Mouse (Mus musculus): ENCODE results near the gene Plagl1.

DNA sequence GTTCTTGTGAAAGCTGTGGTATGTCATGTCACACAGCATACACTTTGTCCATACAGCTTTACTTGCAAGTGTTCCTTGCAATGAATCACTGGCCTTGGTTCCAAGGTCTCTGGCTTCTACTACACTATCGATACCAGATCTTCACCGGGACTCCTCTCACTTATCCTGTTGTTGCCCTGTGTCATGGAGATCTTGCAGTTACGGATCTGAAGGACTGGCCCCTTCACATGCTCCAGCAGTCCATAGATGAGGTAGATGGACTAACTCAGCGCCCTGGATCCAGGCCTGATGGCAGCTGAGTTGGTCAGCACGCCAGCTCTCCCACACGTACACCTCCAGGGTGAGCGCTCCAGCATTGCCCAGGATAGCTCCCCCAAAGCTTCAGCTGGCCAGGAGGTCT, 75.0 kb downstream of the Plagl1 start:
- TF ChIP-seq CTCF (IDR thresholded peaks at IDR 0.05; ENCODE audit: low read depth) (no peak), EP300 (IDR thresholded peaks at IDR 0.05; ENCODE audit: low read depth) (no peak)
